Mouse (Mus musculus): ENCODE data around the gene Rab11a.
"Not testable (repeated sequence)": the region's sequence is repeated elsewhere in the genome, so short reads cannot be mapped to it uniquely, and the experiment has no call there.

Rab11a gene

GRCm38 (mm10) chr9:64695266-64695665 lies 42.3 kb downstream of the Rab11a start:
- no peak for DNase-seq (ENCODE audit: low spot score in 2 of 2)

- no peak for DNase-seq (ENCODE audit: low spot score in 2 of 2)
These were observed 44.5 kb downstream of the Rab11a start for GRCm38 (mm10) chr9:64693094-64693493.

GRCm38 (mm10) chr9:64691176-64691575 lies 46.4 kb downstream of the Rab11a start:
- DNase-seq (ENCODE audit: low spot score in 2 of 2), result peak; percentile 65 to 74

GRCm38 (mm10) chr9:64690771-64691170 lies 46.8 kb downstream of the Rab11a start:
- no peak for DNase-seq (ENCODE audit: low spot score in 2 of 2)

GRCm38 (mm10) chr9:64688015-64688394 lies 49.6 kb downstream of the Rab11a start:
- no peak for DNase-seq (ENCODE audit: low spot score in 2 of 2)

- no peak for DNase-seq (ENCODE audit: low spot score in 2 of 2)
These were observed 50.2 kb downstream of the Rab11a start for GRCm38 (mm10) chr9:64687122-64688014.

GRCm38 (mm10) chr9:64671341-64672319 lies 65.9 kb downstream of the Rab11a start:
- not testable (repeated sequence) for DNase-seq (ENCODE audit: low spot score in 2 of 2)

- DNase-seq (ENCODE audit: low spot score in 2 of 2), result no peak
These were observed 69.6 kb downstream of the Rab11a start for GRCm38 (mm10) chr9:64668001-64668400.

GRCm38 (mm10) chr9:64667513-64667912 lies 70.0 kb downstream of the Rab11a start:
- no peak for DNase-seq (ENCODE audit: low spot score in 2 of 2)

- DNase-seq (ENCODE audit: low spot score in 2 of 2), result no peak
These were observed 71.0 kb downstream of the Rab11a start for GRCm38 (mm10) chr9:64666549-64666948.

All from right cerebral cortex, postnatal 10 days (tissue).